Mouse (Mus musculus): ENCODE results near the gene Prrt4.
"Not testable (repeated sequence)": the region's sequence is repeated elsewhere in the genome, so short reads cannot be mapped to it uniquely, and the experiment has no call there.

The Prrt4 gene

DNA sequence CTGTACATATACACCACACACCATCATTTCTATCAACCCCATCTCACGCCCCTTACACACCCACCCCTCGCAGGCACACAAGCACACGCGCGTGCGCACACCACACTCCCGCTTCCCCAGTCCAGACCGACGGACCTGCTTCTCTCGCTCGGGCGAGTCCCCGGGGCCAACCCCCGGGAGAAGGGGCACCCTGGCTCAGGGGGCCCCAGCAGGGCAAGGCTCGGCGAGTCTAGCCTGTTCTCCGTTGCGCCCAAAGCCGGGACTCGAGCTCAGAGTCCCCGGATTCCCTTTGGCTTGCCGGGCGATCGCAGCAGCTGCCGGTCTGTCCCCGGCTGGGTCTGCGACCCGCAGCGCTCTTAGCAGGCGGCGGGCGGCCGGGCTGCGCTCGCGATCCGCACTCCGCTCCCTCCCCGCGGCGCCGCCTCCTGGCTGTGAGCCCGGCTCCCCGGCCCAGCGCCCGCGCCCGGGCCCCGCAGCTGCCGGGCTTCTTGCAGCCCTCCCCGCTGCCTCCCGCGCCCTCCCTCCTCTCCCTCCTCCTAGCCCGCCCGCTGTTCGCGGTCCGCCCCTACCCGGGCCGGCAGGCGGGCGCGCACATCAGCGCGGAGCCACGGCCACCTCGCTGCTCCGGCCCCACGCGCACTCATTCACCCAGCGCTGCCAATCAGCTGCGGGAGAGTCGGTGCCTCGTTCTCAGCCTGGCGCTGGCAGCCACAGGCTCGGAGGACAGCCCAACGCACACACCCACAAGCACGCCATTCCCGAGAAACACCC lies at the start of gene Prrt4:
Prrt4 (minus strand) TSS at position 697 of the 771 bp plus-strand sequence.
- peak; percentile 61 to 62 for DNase-seq (ENCODE audit: low spot score in 2 of 2)

- not testable (repeated sequence) for DNase-seq (ENCODE audit: low spot score in 2 of 2)
Measured at GRCm38 (mm10) chr6:29217717-29218116, 38.3 kb upstream of the Prrt4 start.

GRCm38 (mm10) chr6:29215881-29216501 lies 36.6 kb upstream of the Prrt4 start, which contains the start of gene Impdh1:
Gene Impdh1 (minus strand): TSS chr6:29216364.
- peak in 1 of 2 experiments; percentile 52 for DNase-seq (ENCODE audit: low spot score in 2 of 2)

GRCm38 (mm10) chr6:29215181-29215580 lies 35.8 kb upstream of the Prrt4 start:
- no peak for DNase-seq (ENCODE audit: low spot score in 2 of 2)

DNA sequence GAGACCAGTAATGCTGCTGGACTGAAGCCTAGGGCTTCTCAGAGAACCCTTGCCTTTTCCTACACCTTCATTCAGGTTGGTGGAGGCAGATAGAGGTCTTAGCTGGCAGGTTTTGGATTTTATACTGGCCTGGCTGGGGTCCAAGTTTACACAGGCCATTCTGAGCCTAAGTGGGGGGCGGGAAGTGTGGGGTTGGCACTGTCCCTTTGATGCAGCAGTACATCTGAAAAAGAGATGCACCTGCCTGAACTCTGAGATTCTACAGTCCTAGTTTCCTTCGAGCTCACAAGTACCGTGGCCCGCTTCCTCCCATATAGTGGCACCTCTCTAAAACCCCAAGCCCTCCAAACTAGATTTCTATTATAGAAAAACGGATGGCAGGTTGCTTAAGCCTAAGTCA lies 35.4 kb upstream of the Prrt4 start:
- no peak for DNase-seq (ENCODE audit: low spot score in 2 of 2)

- no peak for DNase-seq (ENCODE audit: low spot score in 2 of 2)
Measured at GRCm38 (mm10) chr6:29214245-29214644, 34.9 kb upstream of the Prrt4 start.

GRCm38 (mm10) chr6:29213436-29213835 lies 34.1 kb upstream of the Prrt4 start:
- DNase-seq (ENCODE audit: low spot score in 2 of 2): no peak

DNA sequence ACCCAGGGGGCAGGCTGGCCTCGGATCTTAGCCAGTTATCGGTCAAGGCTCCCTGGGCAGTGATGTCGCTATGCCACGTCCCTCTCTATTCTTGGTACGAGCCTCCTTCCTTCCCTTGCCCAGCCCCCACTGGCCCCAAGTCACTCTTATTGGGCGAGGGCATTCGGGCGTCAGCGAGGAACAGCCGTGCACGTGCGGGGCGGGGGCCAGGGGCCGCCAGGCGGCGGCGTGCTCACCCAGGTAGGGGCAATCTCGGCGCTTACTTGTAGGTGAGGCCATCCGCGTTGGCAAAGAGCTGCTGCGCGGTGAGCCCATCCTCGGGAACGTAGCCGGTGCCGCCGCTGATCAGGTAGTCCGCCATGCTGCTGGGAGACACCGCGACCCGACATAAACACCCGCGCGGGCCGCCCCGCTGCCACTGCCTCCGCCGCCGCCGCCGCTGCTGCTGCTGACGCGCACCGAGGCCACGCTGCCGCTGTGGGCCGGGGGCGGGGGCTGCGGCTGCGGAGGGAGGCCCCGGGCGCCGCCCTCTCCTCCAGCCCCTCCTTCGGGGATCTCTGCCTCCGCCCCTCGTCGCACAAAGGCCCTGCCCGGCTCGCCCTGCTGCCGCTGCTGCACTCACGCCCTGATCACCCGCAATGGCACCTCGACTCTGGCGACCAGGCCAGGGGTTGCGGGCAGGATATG lies 32.6 kb upstream of the Prrt4 start:
- DNase-seq (ENCODE audit: low spot score in 2 of 2): peak; percentile 49 to 63

- DNase-seq (ENCODE audit: low spot score in 2 of 2): no peak
Measured at GRCm38 (mm10) chr6:29211146-29211545, 31.8 kb upstream of the Prrt4 start.

DNA sequence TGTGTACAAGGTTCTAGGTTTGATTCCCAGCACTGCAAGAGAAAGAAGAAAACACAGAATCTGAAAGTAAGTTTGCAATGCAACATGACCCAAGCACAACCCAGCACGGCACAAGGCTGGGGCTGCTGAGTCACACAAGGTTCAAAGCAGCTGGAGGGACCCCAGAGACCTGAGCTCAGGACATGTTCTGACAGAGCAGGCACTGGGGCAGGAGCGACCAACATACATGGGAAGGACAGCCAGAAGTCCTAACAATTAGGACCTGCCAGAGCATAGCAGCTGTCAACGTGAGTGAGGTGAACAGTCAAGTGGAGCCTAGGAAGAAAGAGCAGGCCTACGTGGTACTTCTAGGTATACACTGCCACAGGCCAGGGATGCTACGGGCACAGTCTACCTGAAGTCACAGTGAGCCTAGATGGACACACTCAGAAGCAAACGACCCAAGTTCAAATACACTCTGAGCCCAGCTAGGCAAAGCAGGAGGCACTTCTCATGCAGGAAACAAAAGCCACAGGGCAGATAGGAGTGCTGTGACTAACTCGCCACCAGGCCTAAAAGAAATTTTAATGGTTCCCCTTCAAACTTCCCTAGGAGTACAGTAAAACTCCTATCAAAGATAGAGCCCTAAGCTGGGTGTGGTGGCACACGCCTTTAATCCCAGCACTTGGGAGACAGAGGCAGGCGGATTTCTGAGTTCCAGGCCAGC lies 31.0 kb upstream of the Prrt4 start:
- DNase-seq (ENCODE audit: low spot score in 2 of 2): no peak

DNA sequence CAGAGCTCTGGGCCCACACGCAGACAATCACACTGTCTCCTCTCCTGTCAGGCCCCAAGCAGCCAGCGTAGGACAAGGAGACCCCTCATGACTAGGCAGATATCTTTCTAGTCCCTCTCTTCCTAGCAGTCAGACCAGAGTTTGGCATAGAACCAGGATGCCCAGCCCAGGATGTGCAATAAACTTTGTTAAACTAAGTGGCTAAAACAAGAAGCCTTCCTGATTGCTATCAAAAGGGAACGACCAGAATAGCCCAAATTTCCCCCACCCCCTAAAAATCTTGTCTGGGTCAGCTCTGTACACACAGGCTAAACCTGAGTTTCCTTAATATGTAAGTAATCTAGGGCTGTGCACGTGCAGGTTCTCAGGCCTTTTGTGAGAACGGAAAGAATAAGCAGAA lies 28.8 kb upstream of the Prrt4 start:
- DNase-seq (ENCODE audit: low spot score in 2 of 2): no peak

DNA sequence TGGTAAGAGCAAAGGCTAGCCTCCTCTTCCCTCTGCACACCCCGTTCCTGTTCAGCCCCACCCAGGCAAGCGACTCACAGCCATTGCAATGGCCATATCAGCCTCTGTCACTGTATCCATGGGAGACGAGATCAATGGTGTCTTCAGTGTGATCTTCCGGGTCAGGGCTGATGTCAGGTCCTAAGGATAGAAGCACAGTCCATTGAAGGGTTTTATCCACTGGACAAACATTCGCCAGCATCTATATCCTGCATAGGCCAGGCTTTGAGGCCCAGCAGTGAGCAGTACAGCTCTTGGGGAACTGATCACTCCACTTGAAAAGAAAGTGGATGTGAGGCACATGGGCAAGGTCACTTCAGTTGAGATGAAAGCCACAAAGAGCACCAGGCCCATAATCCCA lies 27.6 kb upstream of the Prrt4 start:
- no peak for DNase-seq (ENCODE audit: low spot score in 2 of 2)

- DNase-seq (ENCODE audit: low spot score in 2 of 2): no peak
Measured at GRCm38 (mm10) chr6:29206006-29206405, 26.6 kb upstream of the Prrt4 start.

DNA sequence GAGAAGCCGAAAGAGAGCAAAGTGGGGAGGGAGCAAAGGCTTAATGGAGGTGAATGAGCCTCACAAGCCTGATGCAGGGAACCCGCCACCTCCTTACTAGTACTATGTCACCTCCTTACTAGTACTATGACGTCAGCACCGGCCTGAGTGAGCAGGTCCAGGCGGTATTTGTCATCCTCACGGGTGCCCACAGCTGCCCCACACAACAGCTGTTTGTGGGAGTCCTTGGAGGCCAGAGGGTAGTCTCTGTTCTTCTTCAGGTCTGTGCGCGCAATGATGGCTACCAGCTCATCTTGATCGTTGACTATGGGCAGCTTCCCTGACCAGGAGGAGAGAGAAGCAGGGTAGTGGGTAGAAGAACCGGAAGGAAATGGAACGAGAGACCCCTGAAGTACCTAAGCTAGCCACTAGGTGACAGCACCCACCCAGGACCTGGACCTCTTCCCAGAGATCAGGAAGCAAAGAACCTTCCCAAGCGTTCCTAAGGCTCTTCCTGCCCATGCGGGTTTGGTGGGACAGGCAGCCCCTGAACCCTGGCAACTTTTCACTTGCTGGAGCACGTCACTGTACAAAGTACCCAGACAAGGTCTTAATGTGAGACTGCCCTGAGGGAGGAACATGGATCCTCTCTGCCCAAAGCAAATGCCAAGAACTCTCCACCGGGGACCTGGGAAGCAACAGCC lies 25.7 kb upstream of the Prrt4 start:
- DNase-seq (ENCODE audit: low spot score in 2 of 2): no peak

GRCm38 (mm10) chr6:29203861-29204585 lies 24.6 kb upstream of the Prrt4 start:
- DNase-seq (ENCODE audit: low spot score in 2 of 2): no peak

DNA sequence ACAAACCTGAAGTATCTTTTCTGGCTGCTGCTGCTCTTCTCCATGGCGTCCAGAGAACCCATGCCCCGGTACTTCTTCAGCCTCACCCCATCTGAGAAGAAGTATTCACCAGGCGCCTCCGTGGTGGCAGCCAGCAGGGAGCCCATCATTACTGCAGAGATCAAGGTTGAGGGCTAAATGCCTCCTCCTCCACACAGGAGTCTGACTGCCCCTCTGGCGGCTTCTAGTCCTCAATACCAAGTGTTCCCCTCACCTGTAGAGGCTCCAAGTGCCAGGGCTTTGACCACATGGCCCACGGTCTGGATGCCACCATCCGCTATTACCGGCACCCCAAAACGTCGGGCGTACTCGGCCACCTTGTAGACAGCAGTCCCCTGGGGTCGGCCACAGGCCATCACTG lies 23.7 kb upstream of the Prrt4 start:
- no peak for DNase-seq (ENCODE audit: low spot score in 2 of 2)

GRCm38 (mm10) chr6:29201988-29202387 lies 22.6 kb upstream of the Prrt4 start:
- no peak for DNase-seq (ENCODE audit: low spot score in 2 of 2)

GRCm38 (mm10) chr6:29201341-29201740 lies 22.0 kb upstream of the Prrt4 start:
- no peak for DNase-seq (ENCODE audit: low spot score in 2 of 2)

GRCm38 (mm10) chr6:29200496-29200895 lies 21.1 kb upstream of the Prrt4 start:
- DNase-seq (ENCODE audit: low spot score in 2 of 2): no peak

GRCm38 (mm10) chr6:29199223-29199855 lies 20.0 kb upstream of the Prrt4 start:
- DNase-seq (ENCODE audit: low spot score in 2 of 2): no peak
